Mouse (Mus musculus): ENCODE measurements around the gene Tmco3.
"Not testable (repeated sequence)": the region's sequence is repeated elsewhere in the genome, so short reads cannot be mapped to it uniquely, and the experiment has no call there.

The Tmco3 gene

GRCm38 (mm10) chr8:13306309-13306909, 18.4 kb downstream of the Tmco3 start:
- no peak for DNase-seq (ENCODE audit: low spot score)

GRCm38 (mm10) chr8:13306916-13307315, 18.9 kb downstream of the Tmco3 start:
- no peak for DNase-seq (ENCODE audit: low spot score)

- DNase-seq (ENCODE audit: low spot score), result no peak
These were observed 26.9 kb downstream of the Tmco3 start for GRCm38 (mm10) chr8:13314922-13315321.

- DNase-seq (ENCODE audit: low spot score), result no peak
These were observed 28.7 kb downstream of the Tmco3 start for GRCm38 (mm10) chr8:13316671-13317070.

GRCm38 (mm10) chr8:13326598-13326997, 38.6 kb downstream of the Tmco3 start:
- DNase-seq (ENCODE audit: low spot score), result no peak

GRCm38 (mm10) chr8:13334671-13335070, 46.7 kb downstream of the Tmco3 start:
- no peak for DNase-seq (ENCODE audit: low spot score)

- not testable (repeated sequence) for DNase-seq (ENCODE audit: low spot score)
These were observed 49.3 kb downstream of the Tmco3 start for GRCm38 (mm10) chr8:13337245-13337644.

- no peak for DNase-seq (ENCODE audit: low spot score)
These were observed 49.7 kb downstream of the Tmco3 start for GRCm38 (mm10) chr8:13337678-13338077.

- peak; percentile 85 for DNase-seq (ENCODE audit: low spot score)
These were observed 50.4 kb downstream of the Tmco3 start, which contains the start of gene Tfdp1 for GRCm38 (mm10) chr8:13338255-13338860. Gene Tfdp1, plus strand, starts transcription at chr8:13338751.

GRCm38 (mm10) chr8:13338901-13339645, 51.1 kb downstream of the Tmco3 start:
- DNase-seq (ENCODE audit: low spot score), result peak; percentile 5

- DNase-seq (ENCODE audit: low spot score), result no peak
These were observed 51.6 kb downstream of the Tmco3 start for GRCm38 (mm10) chr8:13339646-13339990.

GRCm38 (mm10) chr8:13340650-13341049, 52.7 kb downstream of the Tmco3 start:
- DNase-seq (ENCODE audit: low spot score), result no peak

- DNase-seq (ENCODE audit: low spot score), result no peak
These were observed 54.4 kb downstream of the Tmco3 start for GRCm38 (mm10) chr8:13342340-13342739.

- no peak for DNase-seq (ENCODE audit: low spot score)
These were observed 55.1 kb downstream of the Tmco3 start for GRCm38 (mm10) chr8:13343134-13343533.

- DNase-seq (ENCODE audit: low spot score), result no peak
These were observed 62.1 kb downstream of the Tmco3 start for GRCm38 (mm10) chr8:13350052-13350451.

- DNase-seq (ENCODE audit: low spot score), result no peak
These were observed 63.6 kb downstream of the Tmco3 start for GRCm38 (mm10) chr8:13351593-13351992.

- DNase-seq (ENCODE audit: low spot score), result no peak
These were observed 64.6 kb downstream of the Tmco3 start for GRCm38 (mm10) chr8:13352601-13353000.

GRCm38 (mm10) chr8:13353155-13353833, 65.3 kb downstream of the Tmco3 start:
- no peak for DNase-seq (ENCODE audit: low spot score)

- no peak for DNase-seq (ENCODE audit: low spot score)
These were observed 65.9 kb downstream of the Tmco3 start for GRCm38 (mm10) chr8:13353883-13354282.

GRCm38 (mm10) chr8:13356221-13356620, 68.2 kb downstream of the Tmco3 start:
- no peak for DNase-seq (ENCODE audit: low spot score)

- DNase-seq (ENCODE audit: low spot score), result no peak
These were observed 68.7 kb downstream of the Tmco3 start for GRCm38 (mm10) chr8:13356681-13357080.

- DNase-seq (ENCODE audit: low spot score), result no peak
These were observed 72.2 kb downstream of the Tmco3 start for GRCm38 (mm10) chr8:13360213-13360612.

- DNase-seq (ENCODE audit: low spot score), result no peak
These were observed 73.9 kb downstream of the Tmco3 start for GRCm38 (mm10) chr8:13361865-13362264.

Data from ovary, adult 18-20 months (tissue).